Mouse (Mus musculus) embryonic facial prominence, embryonic 12.5 days (tissue): Measurements from ENCODE around the gene Tnnc2. TPM values are rescaled to one million over a fixed set of nuclear protein-coding genes. Genes with fewer than 3 reads are reported as not detected.

ENCODE experiments used
- ATAC-seq: fragments of 200-750 bp; cut with Nextera tagmentation; 2 replicates; pipeline ENCODE4 v1.8.0; 2017; ENCODE audit not compliant: insufficient number of reproducible peaks, insufficient read depth, low FRiP score, low TSS enrichment
- H3K27ac ChIP-seq: fragments of 300-500 bp; sonication (generic); 2 replicates; pipeline ENCODE4 v1.5.1; 2016; ENCODE audit warnings: mild to moderate bottlenecking
- H3K27me3 ChIP-seq: fragments of 300-500 bp; sonication (generic); 2 replicates; pipeline ENCODE4 v1.6.1; 2016; ENCODE audit warnings: mild to moderate bottlenecking, moderate library complexity
- H3K36me3 ChIP-seq: fragments of 300-500 bp; sonication (generic); 2 replicates; pipeline ENCODE4 v1.6.1; 2016; ENCODE audit warnings: mild to moderate bottlenecking
- H3K4me1 ChIP-seq: fragments of 300-500 bp; sonication (generic); 2 replicates; pipeline ENCODE4 v1.6.1; 2016
- H3K4me2 ChIP-seq: fragments of 300-500 bp; sonication (generic); replicated peaks from 2 replicates; pipeline ENCODE4 v1.6.1; 2016; ENCODE audit warnings: mild to moderate bottlenecking, moderate library complexity
- H3K4me3 ChIP-seq: fragments of 300-500 bp; sonication (generic); 2 replicates; pipeline ENCODE4 v1.5.1; 2016; ENCODE audit warnings: mild to moderate bottlenecking
- H3K9ac ChIP-seq: fragments of 300-500 bp; sonication (generic); 2 replicates; pipeline ENCODE4 v1.6.1; 2016; ENCODE audit warnings: mild to moderate bottlenecking, moderate library complexity
- H3K9me3 ChIP-seq: fragments of 300-500 bp; sonication (generic); 2 replicates; pipeline ENCODE4 v1.6.1; 2016; ENCODE audit warnings: mild to moderate bottlenecking, moderate library complexity
- WGBS: fragments of 180-500 bp; shearing (Covaris S2); methylation state at CpG from one replicate; pipeline ENCODE4 v1.1.7; 2016; 5-methylcytosine and 5-hydroxymethylcytosine counted together
- polyA plus RNA-seq: library from polyadenylated mRNA; unstranded; fragments of >200 nt; fragmentation: Nextera tagmentation; extraction: Ambion mirVana; gene quantifications from 2 replicates; pipeline ENCODE4 v1.2.1, GENCODE M21; 2016

Tnnc2 gene
- polyA plus RNA-seq: 31.7 and 40.6 TPM in 2 replicates

- H3K9me3 ChIP-seq: no peaks in the 10 kb centered on the region
- no peak for ATAC-seq
- 0 out of 2 replicates have a peak, but pooled peaks cover 4% of the 10 kb centered on the region for H3K27me3 ChIP-seq
- 69% methylated on average over 8 of the region's 8 CpGs for WGBS
- no peaks in the 10 kb centered on the region for H3K36me3 ChIP-seq
- H3K27ac ChIP-seq: no peak within 1 kb of the TSS
- no peak within 1 kb of the TSS for H3K9ac ChIP-seq
- peaks cover 3% of the 10 kb centered on the region; the same call in 1 of the 2 replicates for H3K4me1 ChIP-seq
- H3K4me2 ChIP-seq: no peak within 1 kb of the TSS
- no peak within 1 kb of the TSS for H3K4me3 ChIP-seq
Observed at GRCm38 (mm10) chr2:164779481-164780086, at the start of gene Tnnc2. Tnnc2 (minus strand) TSS chr2:164779967.

GRCm38 (mm10) chr2:164829090-164829489 lies 49.3 kb upstream of the Tnnc2 start:
- Histone ChIP-seq H3K4me1 (peaks cover 1% of the 10 kb centered on the region; the same call in 1 of the 2 replicates), H3K9ac (no peak overlapping the region), H3K4me3 (no peak overlapping the region), H3K27ac (no peak overlapping the region), H3K9me3 (no peaks in the 10 kb centered on the region), H3K36me3 (peaks cover 44% of the 10 kb centered on the region), H3K27me3 (no peaks in the 10 kb centered on the region), H3K4me2 (no peak overlapping the region)
- 92% methylated on average over 1 of the region's 1 CpGs for WGBS
- ATAC-seq: no peak

GRCm38 (mm10) chr2:164828437-164828836 lies 48.7 kb upstream of the Tnnc2 start, which contains the start of gene Spata25:
Spata25 (minus strand) TSS chr2:164828537.
- WGBS: 86% methylated on average over 6 of the region's 6 CpGs
- Histone ChIP-seq H3K4me3 (no peak within 1 kb of the TSS), H3K36me3 (peaks cover 44% of the 10 kb centered on the region), H3K27ac (no peak within 1 kb of the TSS), H3K9me3 (no peaks in the 10 kb centered on the region), H3K4me2 (no peak within 1 kb of the TSS), H3K27me3 (no peaks in the 10 kb centered on the region), H3K4me1 (peaks cover 5% of the 10 kb centered on the region; the same call in 1 of the 2 replicates), H3K9ac (no peak within 1 kb of the TSS)
- ATAC-seq: no peak

GRCm38 (mm10) chr2:164827146-164827850 lies 47.5 kb upstream of the Tnnc2 start:
- Histone ChIP-seq H3K27ac (no peak overlapping the region), H3K9ac (no peak overlapping the region), H3K4me3 (no peak overlapping the region), H3K4me1 (peaks cover 7% of the 10 kb centered on the region; the same call in 1 of the 2 replicates), H3K36me3 (peaks cover 44% of the 10 kb centered on the region), H3K27me3 (no peaks in the 10 kb centered on the region), H3K4me2 (no peak overlapping the region), H3K9me3 (no peaks in the 10 kb centered on the region)
- no peak for ATAC-seq
- 90% methylated on average over 16 of the region's 16 CpGs for WGBS

GRCm38 (mm10) chr2:164825521-164825920 lies 45.8 kb upstream of the Tnnc2 start:
- Histone ChIP-seq H3K9me3 (no peaks in the 10 kb centered on the region), H3K4me2 (no peak overlapping the region), H3K36me3 (peaks cover 52% of the 10 kb centered on the region), H3K27ac (no peak overlapping the region), H3K4me3 (no peak overlapping the region), H3K9ac (no peak overlapping the region), H3K4me1 (peaks cover 7% of the 10 kb centered on the region; the same call in 1 of the 2 replicates), H3K27me3 (no peaks in the 10 kb centered on the region)
- no peak for ATAC-seq
- WGBS: 96% methylated on average over 17 of the region's 17 CpGs

GRCm38 (mm10) chr2:164823969-164824368 lies 44.2 kb upstream of the Tnnc2 start:
- 92% methylated on average over 4 of the region's 4 CpGs for WGBS
- Histone ChIP-seq H3K4me1 (peaks cover 7% of the 10 kb centered on the region; the same call in 1 of the 2 replicates), H3K27me3 (no peaks in the 10 kb centered on the region), H3K9me3 (no peaks in the 10 kb centered on the region), H3K4me2 (no peak overlapping the region), H3K9ac (no peak overlapping the region), H3K27ac (no peak overlapping the region), H3K4me3 (no peak overlapping the region), H3K36me3 (peaks cover 53% of the 10 kb centered on the region)
- no peak for ATAC-seq

- H3K27me3 ChIP-seq: no peaks in the 10 kb centered on the region
- peak overlapping the region; percentile 84 for H3K27ac ChIP-seq
- peak overlapping the region; percentile 71 for H3K4me3 ChIP-seq
- H3K4me2 ChIP-seq: peak overlapping the region; percentile 52
- H3K9ac ChIP-seq: peak overlapping the region; percentile 61
- peaks cover 45% of the 10 kb centered on the region for H3K36me3 ChIP-seq
- ATAC-seq: peak; percentile 25; the same call in 1 of the 2 replicates
- 3% methylated on average over 10 of the region's 10 CpGs for WGBS
- H3K9me3 ChIP-seq: no peaks in the 10 kb centered on the region
- H3K4me1 ChIP-seq: peaks cover 7% of the 10 kb centered on the region; the same call in 1 of the 2 replicates
Observed at GRCm38 (mm10) chr2:164823181-164823585, 43.4 kb upstream of the Tnnc2 start.

GRCm38 (mm10) chr2:164822636-164823165 lies 42.9 kb upstream of the Tnnc2 start, which contains the start of gene Zswim1:
Zswim1 (plus strand) TSS chr2:164822686.
- H3K27me3 ChIP-seq: no peaks in the 10 kb centered on the region
- peak within 1 kb of the TSS; percentile 61 for H3K9ac ChIP-seq
- ATAC-seq: peak; percentile 99
- no peaks in the 10 kb centered on the region for H3K9me3 ChIP-seq
- peak within 1 kb of the TSS; percentile 71 for H3K4me3 ChIP-seq
- H3K4me2 ChIP-seq: peak within 1 kb of the TSS; percentile 52
- H3K4me1 ChIP-seq: peaks cover 8% of the 10 kb centered on the region; the same call in 1 of the 2 replicates
- WGBS: 1% methylated on average over 32 of the region's 32 CpGs
- H3K27ac ChIP-seq: peak within 1 kb of the TSS; percentile 84
- peaks cover 41% of the 10 kb centered on the region for H3K36me3 ChIP-seq

GRCm38 (mm10) chr2:164821060-164821459 lies 41.3 kb upstream of the Tnnc2 start:
- ATAC-seq: no peak
- H3K27me3 ChIP-seq: no peaks in the 10 kb centered on the region
- H3K4me1 ChIP-seq: peaks cover 11% of the 10 kb centered on the region; the same call in 1 of the 2 replicates
- no peak overlapping the region for H3K4me2 ChIP-seq
- no peaks in the 10 kb centered on the region for H3K9me3 ChIP-seq
- H3K27ac ChIP-seq: no peak overlapping the region
- H3K4me3 ChIP-seq: no peak overlapping the region
- peaks cover 25% of the 10 kb centered on the region for H3K36me3 ChIP-seq
- WGBS: 90% methylated on average over 6 of the region's 6 CpGs
- H3K9ac ChIP-seq: no peak overlapping the region

- Histone ChIP-seq H3K27ac (no peak overlapping the region), H3K9me3 (no peaks in the 10 kb centered on the region), H3K27me3 (no peaks in the 10 kb centered on the region), H3K9ac (no peak overlapping the region), H3K4me3 (no peak overlapping the region), H3K36me3 (0 out of 2 replicates have a peak, but pooled peaks cover 10% of the 10 kb centered on the region), H3K4me2 (no peak overlapping the region), H3K4me1 (0 out of 2 replicates have a peak, but pooled peaks cover 4% of the 10 kb centered on the region)
- 54% methylated on average over 5 of the region's 5 CpGs for WGBS
- ATAC-seq: no peak
Observed at GRCm38 (mm10) chr2:164817703-164818102, 37.9 kb upstream of the Tnnc2 start.

GRCm38 (mm10) chr2:164817206-164817605 lies 37.4 kb upstream of the Tnnc2 start:
- Histone ChIP-seq H3K4me3 (no peak overlapping the region), H3K27me3 (no peaks in the 10 kb centered on the region), H3K4me2 (no peak overlapping the region), H3K27ac (no peak overlapping the region), H3K9me3 (no peaks in the 10 kb centered on the region), H3K9ac (no peak overlapping the region), H3K4me1 (0 out of 2 replicates have a peak, but pooled peaks cover 4% of the 10 kb centered on the region), H3K36me3 (0 out of 2 replicates have a peak, but pooled peaks cover 10% of the 10 kb centered on the region)
- 85% methylated on average over 6 of the region's 6 CpGs for WGBS
- no peak for ATAC-seq
